Mouse (Mus musculus) forebrain, embryonic 16.5 days (tissue): ENCODE measurements around the gene Dynlt1c. TPM values are rescaled to one million over a fixed set of nuclear protein-coding genes. Genes with fewer than 3 reads are reported as not detected.
A peak's percentile ranks its signal among the peaks of the same experiment; 100 is the strongest.
"Not testable (repeated sequence)": the region's sequence is repeated elsewhere in the genome, so short reads cannot be mapped to it uniquely, and the experiment has no call there.

Source experiments
- ATAC-seq: fragments of 200-750 bp; cut with Nextera tagmentation; 2 replicates; pipeline ENCODE4 v1.8.0; 2017; ENCODE audit warnings: mild to moderate bottlenecking, moderate library complexity
- H3K27ac ChIP-seq: fragments of 300-500 bp; sonication (generic); 2 replicates; pipeline ENCODE4 v1.5.1; 2014; ENCODE audit warnings: low read length, control low read depth
- H3K27me3 ChIP-seq: fragments of 300-500 bp; sonication (generic); replicated peaks from 2 replicates; pipeline ENCODE4 v1.6.1; 2014; ENCODE audit warnings: low read length; ENCODE audit not compliant: control insufficient read depth, insufficient read depth
- H3K36me3 ChIP-seq: fragments of 300-500 bp; sonication (generic); 2 replicates; pipeline ENCODE4 v1.6.1; 2014; ENCODE audit not compliant: control insufficient read depth, insufficient read depth
- H3K4me1 ChIP-seq: fragments of 300-500 bp; sonication (generic); replicated peaks from 2 replicates; pipeline ENCODE4 v1.6.1; 2014; ENCODE audit warnings: low read length; ENCODE audit not compliant: control insufficient read depth, insufficient read depth
- H3K4me2 ChIP-seq: fragments of 300-500 bp; sonication (generic); 2 replicates; pipeline ENCODE4 v1.6.1; 2014; ENCODE audit warnings: mild to moderate bottlenecking, low read length, control low read depth
- H3K4me3 ChIP-seq: fragments of 300-500 bp; sonication (generic); replicated peaks from 2 replicates; pipeline ENCODE4 v1.5.1; 2014; ENCODE audit warnings: mild to moderate bottlenecking, low read length, control low read depth
- H3K9ac ChIP-seq: fragments of 300-500 bp; sonication (generic); replicated peaks from 2 replicates; pipeline ENCODE4 v1.6.1; 2014; ENCODE audit warnings: low read depth, low read length, control low read depth
- H3K9me3 ChIP-seq: fragments of 300-500 bp; sonication (generic); 2 replicates; pipeline ENCODE4 v1.6.1; 2016; ENCODE audit warnings: low read length; ENCODE audit not compliant: control insufficient read depth
- WGBS: fragments of 180-500 bp; shearing (Covaris S2); extraction: QIAGEN DNeasy Blood & Tissue Kit; methylation state at CpG from one replicate; pipeline ENCODE4 v1.1.7; 2014; 5-methylcytosine and 5-hydroxymethylcytosine counted together
- polyA plus RNA-seq: library from polyadenylated mRNA; unstranded; fragments of >200 nt; fragmentation: Nextera tagmentation; extraction: Ambion mirVana; gene quantifications from 2 replicates; pipeline ENCODE4 v1.2.1, GENCODE M21; 2015

Dynlt1c gene
- polyA plus RNA-seq, 1 experiment from 2014 or later: 62.4 TPM

GRCm38 (mm10) chr17:6588672-6589071 is 12.8 kb upstream of the Dynlt1c start:
- H3K4me3 ChIP-seq, H3K4me1 ChIP-seq, H3K36me3 ChIP-seq, ATAC-seq, H3K4me2 ChIP-seq, H3K27me3 ChIP-seq, H3K27ac ChIP-seq, H3K9ac ChIP-seq, H3K9me3 ChIP-seq: not testable (repeated sequence)
- WGBS: no CpG with 5 or more reads among the region's 6 CpGs

GRCm38 (mm10) chr17:6592109-6592508 is 9.4 kb upstream of the Dynlt1c start:
- not testable (repeated sequence) for ATAC-seq
- WGBS: 94% methylated on average over 2 of the region's 3 CpGs

GRCm38 (mm10) chr17:6593896-6594295 is 7.6 kb upstream of the Dynlt1c start:
- WGBS: 36% methylated on average over 3 of the region's 3 CpGs
- H3K4me1 ChIP-seq: not testable (repeated sequence)

More at GRCm38 (mm10) chr17:6592109-6592508, 9.4 kb upstream of the Dynlt1c start:
- not testable (repeated sequence) for H3K4me1 ChIP-seq, H3K9ac ChIP-seq, H3K27ac ChIP-seq, H3K4me3 ChIP-seq, H3K36me3 ChIP-seq, H3K4me2 ChIP-seq, H3K27me3 ChIP-seq, H3K9me3 ChIP-seq

GRCm38 (mm10) chr17:6595776-6596497 is 5.5 kb upstream of the Dynlt1c start:
- not testable (repeated sequence) for H3K4me2 ChIP-seq, ATAC-seq, H3K27ac ChIP-seq, H3K27me3 ChIP-seq, H3K9me3 ChIP-seq, H3K9ac ChIP-seq, H3K4me3 ChIP-seq, H3K4me1 ChIP-seq, H3K36me3 ChIP-seq
- WGBS: 64% methylated on average over 8 of the region's 15 CpGs

More at GRCm38 (mm10) chr17:6593896-6594295, 7.6 kb upstream of the Dynlt1c start:
- ATAC-seq, H3K27ac ChIP-seq, H3K4me2 ChIP-seq, H3K36me3 ChIP-seq, H3K9me3 ChIP-seq, H3K27me3 ChIP-seq, H3K9ac ChIP-seq, H3K4me3 ChIP-seq: not testable (repeated sequence)

GRCm38 (mm10) chr17:6598356-6598755 is 3.1 kb upstream of the Dynlt1c start:
- H3K36me3 ChIP-seq, H3K4me2 ChIP-seq, H3K9ac ChIP-seq, H3K27ac ChIP-seq, ATAC-seq, H3K9me3 ChIP-seq, H3K4me1 ChIP-seq, H3K4me3 ChIP-seq, H3K27me3 ChIP-seq: not testable (repeated sequence)
- WGBS: 95% methylated on average over 7 of the region's 7 CpGs

- WGBS: 92% methylated on average over 5 of the region's 8 CpGs
- not testable (repeated sequence) for H3K4me1 ChIP-seq, H3K27ac ChIP-seq, H3K36me3 ChIP-seq, H3K4me3 ChIP-seq, ATAC-seq, H3K9me3 ChIP-seq, H3K4me2 ChIP-seq, H3K9ac ChIP-seq, H3K27me3 ChIP-seq
Observed at GRCm38 (mm10) chr17:6600216-6600911, 1.1 kb upstream of the Dynlt1c start.

- not testable (repeated sequence) for H3K4me3 ChIP-seq, H3K27ac ChIP-seq, H3K9ac ChIP-seq, H3K36me3 ChIP-seq, H3K9me3 ChIP-seq, H3K27me3 ChIP-seq, H3K4me1 ChIP-seq
- 0 out of 2 replicates have a peak, but pooled peaks have one; percentile 36 for ATAC-seq
- WGBS: 10% methylated on average over 3 of the region's 4 CpGs
- peak overlapping the region; percentile 26; the same call in 1 of the 2 replicates for H3K4me2 ChIP-seq
Observed at GRCm38 (mm10) chr17:6602205-6602604, 734 bp downstream of the Dynlt1c start.

GRCm38 (mm10) chr17:6605347-6605746 is 3.9 kb downstream of the Dynlt1c start:
- not testable (repeated sequence) for H3K4me3 ChIP-seq, H3K9me3 ChIP-seq, H3K4me1 ChIP-seq, H3K27ac ChIP-seq, H3K4me2 ChIP-seq, ATAC-seq, H3K36me3 ChIP-seq, H3K27me3 ChIP-seq, H3K9ac ChIP-seq
- 50% methylated on average over 1 of the region's 1 CpGs for WGBS

- not testable (repeated sequence) for ATAC-seq, H3K36me3 ChIP-seq, H3K4me1 ChIP-seq, H3K27me3 ChIP-seq, H3K9me3 ChIP-seq, H3K27ac ChIP-seq, H3K4me3 ChIP-seq, H3K9ac ChIP-seq, H3K4me2 ChIP-seq
- 89% methylated on average over 11 of the region's 14 CpGs for WGBS
Observed at GRCm38 (mm10) chr17:6613524-6613923, 12.1 kb downstream of the Dynlt1c start.
